ENCODE assay signal across 10 mouse cellular contexts in genomic region chr11:116305423-116305822, GRCm38 (mm10). TPM values are rescaled to one million over a fixed set of nuclear protein-coding genes. Genes with fewer than 3 reads are reported as not detected.
DNase-seq lines count a peak whose midpoint lies in the region; ATAC-seq lines count a peak whose summit lies in the region.
"Had no signal": no experiment of that assay in that cellular context is flagged by ENCODE, and none has a peak within 500 bp of the region (broad histone marks: within the 10 kb centered on the region; RNA-seq: fewer than 3 reads in every experiment).

No protein-coding gene starts in this region.

- peak overlapping the region in 1 of 2 experiments; percentile 63; a peak in 2 of 4 replicates for H3K4me3 ChIP-seq in heart, embryonic 14.5 days (ENCODE audit: control insufficient read depth in 1 of 2, insufficient read depth in 1 of 2, low read depth in 1 of 2, low read length in 2 of 2)
- peak overlapping the region; percentile 60 for H3K4me3 ChIP-seq in hindbrain, embryonic 14.5 days (replicated peaks; ENCODE audit: low read length)
- peak overlapping the region; percentile 92 for H3K4me3 ChIP-seq in midbrain, embryonic 10.5 days

- intact Hi-C loops in heart, postnatal 36 days (cut with DNase I), result no loop called here

- no peak overlapping the region for H3K27ac ChIP-seq in heart, embryonic 14.5 days (replicated peaks in 1 of 2; ENCODE audit: control insufficient read depth in 1 of 2, insufficient read depth in 1 of 2, low read depth in 2 of 2, low read length in 2 of 2)
- no peak overlapping the region for H3K27ac ChIP-seq in hindbrain, embryonic 14.5 days
- no peak overlapping the region for H3K27ac ChIP-seq in midbrain, embryonic 10.5 days (replicated peaks)

- no peak for ATAC-seq in heart, embryonic 14.5 days (ENCODE audit: insufficient number of reproducible peaks, insufficient read depth, low FRiP score, low read depth)
- no peak for ATAC-seq in hindbrain, embryonic 14.5 days (ENCODE audit: low FRiP score)

- WGBS in heart, embryonic 14.5 days, result 98% methylated on average over 2 of the region's 2 CpGs
- 96% methylated on average over 2 of the region's 2 CpGs for WGBS in hindbrain, embryonic 14.5 days
- WGBS in midbrain, embryonic 10.5 days, result 99% methylated on average over 2 of the region's 2 CpGs

- H3K4me1 ChIP-seq in heart, embryonic 14.5 days (ENCODE audit: control insufficient read depth in 2 of 2, insufficient read depth in 2 of 2, low read length in 2 of 2), result peaks cover 3 to 7% of the 10 kb centered on the region in 2 experiments
- H3K4me1 ChIP-seq in hindbrain, embryonic 14.5 days (replicated peaks; ENCODE audit: control insufficient read depth, insufficient read depth, low read length), result peaks cover 7% of the 10 kb centered on the region
- peaks cover 19% of the 10 kb centered on the region for H3K4me1 ChIP-seq in midbrain, embryonic 10.5 days

- no peaks in the 10 kb centered on the region for H3K9me3 ChIP-seq in heart, embryonic 14.5 days (ENCODE audit: control insufficient read depth, low read length)
- H3K9me3 ChIP-seq in hindbrain, embryonic 14.5 days (ENCODE audit: control insufficient read depth, low read length), result no peaks in the 10 kb centered on the region
- no peaks in the 10 kb centered on the region for H3K9me3 ChIP-seq in midbrain, embryonic 10.5 days (replicated peaks)

- no peaks in the 10 kb centered on the region for H3K27me3 ChIP-seq in heart, embryonic 14.5 days (ENCODE audit: control insufficient read depth, insufficient read depth, low read length)
- H3K27me3 ChIP-seq in hindbrain, embryonic 14.5 days (ENCODE audit: control insufficient read depth, insufficient read depth, low read length), result no peaks in the 10 kb centered on the region
- peaks cover 21% of the 10 kb centered on the region for H3K27me3 ChIP-seq in midbrain, embryonic 10.5 days (ENCODE audit: low read depth, poor library complexity, severe bottlenecking)

- H3K36me3 ChIP-seq in heart, embryonic 14.5 days (ENCODE audit: control insufficient read depth, insufficient read depth, low read length), result peaks cover 46% of the 10 kb centered on the region
- peaks cover 46% of the 10 kb centered on the region for H3K36me3 ChIP-seq in hindbrain, embryonic 14.5 days (replicated peaks; ENCODE audit: control insufficient read depth, insufficient read depth)
- peaks cover 48% of the 10 kb centered on the region for H3K36me3 ChIP-seq in midbrain, embryonic 10.5 days

- no peak overlapping the region for H3K9ac ChIP-seq in heart, embryonic 14.5 days (ENCODE audit: low read length)
- H3K9ac ChIP-seq in hindbrain, embryonic 14.5 days, result no peak overlapping the region

- no peak for DNase-seq in heart, postnatal 36 days
- peak; percentile 15 for DNase-seq in ZHBTc4 (ENCODE audit: low read depth, low spot score)
- no peak for DNase-seq in hindbrain, embryonic 14.5 days (ENCODE audit: low spot score)
- no peak for DNase-seq in midbrain, embryonic 10.5 days (ENCODE audit: low spot score)
- no peak for DNase-seq in frontal cortex, postnatal 10 days (ENCODE audit: low spot score in 2 of 2)
- DNase-seq in gastrocnemius, adult 8-10 months (ENCODE audit: low spot score in 2 of 2), result no peak
- DNase-seq in right cerebral cortex, postnatal 14 days, result no peak

- peak overlapping the region; percentile 88 for H3K4me2 ChIP-seq in heart, embryonic 14.5 days (ENCODE audit: low read length)
- peak overlapping the region; percentile 72 for H3K4me2 ChIP-seq in hindbrain, embryonic 14.5 days (replicated peaks)

RNA-seq across cellular contexts. Expression of gene Exoc7, which starts 1.6 kb away (rescaled TPM):
- 51.1 and 57.8 TPM in 2 replicates for polyA plus RNA-seq in heart, embryonic 14.5 days (2014; fragmentation: Nextera tagmentation; extraction: Ambion mirVana)
- 10 to 100 TPM; 56.4 to 60.9 TPM for total RNA-seq in heart, postnatal 36 days (2021)
- polyA plus RNA-seq in hindbrain, embryonic 14.5 days (2014; fragmentation: Nextera tagmentation; extraction: Ambion mirVana), result 115 and 118 TPM in 2 replicates
- polyA plus RNA-seq in midbrain, embryonic 10.5 days (2016; fragmentation: Nextera tagmentation; extraction: Ambion mirVana), result 57.6 and 71.6 TPM in 2 replicates
- total RNA-seq in gastrocnemius, adult 8-10 months (2022), result 10 to 100 TPM; 62.3 to 84.9 (median 73.3) TPM

RNA-seq across cellular contexts. Expression of gene Galr2, which starts 24.7 kb away (rescaled TPM):
- not detected in 2 replicates for polyA plus RNA-seq in heart, embryonic 14.5 days (2014; fragmentation: Nextera tagmentation; extraction: Ambion mirVana)
- total RNA-seq in heart, postnatal 36 days (2021), result not detected
- polyA plus RNA-seq in hindbrain, embryonic 14.5 days (2014; fragmentation: Nextera tagmentation; extraction: Ambion mirVana), result 0.55 and 0.57 TPM in 2 replicates
- 0.09 and 0.12 TPM in 2 replicates for polyA plus RNA-seq in midbrain, embryonic 10.5 days (2016; fragmentation: Nextera tagmentation; extraction: Ambion mirVana)
- total RNA-seq in gastrocnemius, adult 8-10 months (2022), result under 1 TPM in 2 of 4 experiments, not detected in 2; 0.20 to 0.24 TPM
- total RNA-seq: left cerebral cortex, postnatal 25 days had no signal
- polyA plus RNA-seq: spleen, adult 2 months had no signal

RNA-seq across cellular contexts. Expression of gene Foxj1, which starts 29.8 kb away (rescaled TPM):
- 0.07 and 0.12 TPM in 2 replicates for polyA plus RNA-seq in heart, embryonic 14.5 days (2014; fragmentation: Nextera tagmentation; extraction: Ambion mirVana)
- total RNA-seq in heart, postnatal 36 days (2021), result not detected
- polyA plus RNA-seq in hindbrain, embryonic 14.5 days (2014; fragmentation: Nextera tagmentation; extraction: Ambion mirVana), result 13.1 and 16.2 TPM in 2 replicates
- 7.1 and 8.4 TPM in 2 replicates for polyA plus RNA-seq in midbrain, embryonic 10.5 days (2016; fragmentation: Nextera tagmentation; extraction: Ambion mirVana)
- total RNA-seq in gastrocnemius, adult 8-10 months (2022), result not detected

RNA-seq across cellular contexts. Expression of gene Srp68, which starts 31.4 kb away (rescaled TPM):
- 55.5 and 57.7 TPM in 2 replicates for polyA plus RNA-seq in heart, embryonic 14.5 days (2014; fragmentation: Nextera tagmentation; extraction: Ambion mirVana)
- 10 to 100 TPM; 65.9 to 71.2 TPM for total RNA-seq in heart, postnatal 36 days (2021)
- 52.0 and 54.0 TPM in 2 replicates for polyA plus RNA-seq in hindbrain, embryonic 14.5 days (2014; fragmentation: Nextera tagmentation; extraction: Ambion mirVana)
- 96.1 and 106 TPM in 2 replicates for polyA plus RNA-seq in midbrain, embryonic 10.5 days (2016; fragmentation: Nextera tagmentation; extraction: Ambion mirVana)
- total RNA-seq in gastrocnemius, adult 8-10 months (2022), result 10 to 100 TPM; 86.7 to 99.9 (median 90.8) TPM
